Mouse (Mus musculus) MEL (cell line): ENCODE data around the gene Btaf1. TPM values are rescaled to one million over a fixed set of nuclear protein-coding genes. Genes with fewer than 3 reads are reported as not detected.

Experiments
- DNase-seq: peaks from one replicate; pipeline ENCODE4 v3.0.0; 2011; ENCODE audit warnings: low read depth, low spot score
- H3K27ac ChIP-seq: 2 replicates; pipeline ENCODE4 v1.5.1; 2012; ENCODE audit warnings: low read depth, mild to moderate bottlenecking, control low read depth, low read length, moderate library complexity; ENCODE audit not compliant: control insufficient read depth
- H3K27me3 ChIP-seq, 2 experiments: fragments of 150-350 bp in 1 of 2; sonication (generic) in 1 of 2; 2 replicates each; pipeline ENCODE4 v1.6.1; 2012; ENCODE audit warnings: low read length in 2 of 2, mild to moderate bottlenecking in 2 of 2, improper control_type of control experiment in 1 of 2, moderate library complexity in 1 of 2; ENCODE audit not compliant: insufficient read depth in 2 of 2, control insufficient read depth in 1 of 2
- H3K36me3 ChIP-seq, 2 experiments: 2 replicates each; pipeline ENCODE4 v1.6.1; 2012 to 2014; ENCODE audit warnings: low read length in 2 of 2, improper control_type of control experiment in 1 of 2, inconsistent platforms in 1 of 2, mild to moderate bottlenecking in 1 of 2; ENCODE audit not compliant: insufficient read depth in 2 of 2, control insufficient read depth in 1 of 2
- H3K4me1 ChIP-seq, 2 experiments: fragments of 150-350 bp in 1 of 2; sonication (generic) in 1 of 2; 2 replicates each; pipeline ENCODE4 v1.6.1; 2012; ENCODE audit warnings: low read length in 2 of 2, improper control_type of control experiment in 1 of 2, mild to moderate bottlenecking in 1 of 2; ENCODE audit not compliant: insufficient read depth in 2 of 2, control insufficient read depth in 1 of 2
- H3K4me3 ChIP-seq, 2 experiments: fragments of 150-350 bp in 1 of 2; sonication (generic) in 1 of 2; 2 replicates each; pipeline ENCODE4 v1.5.1; 2012; ENCODE audit warnings: low read depth in 2 of 2, low read length in 2 of 2, mild to moderate bottlenecking in 2 of 2, moderate library complexity in 2 of 2, control low read depth in 1 of 2, improper control_type of control experiment in 1 of 2; ENCODE audit not compliant: control insufficient read depth in 1 of 2, insufficient read depth in 1 of 2
- H3K79me2 ChIP-seq: 2 replicates; pipeline ENCODE4 v1.6.1; 2012; ENCODE audit warnings: mild to moderate bottlenecking, low read length, moderate library complexity; ENCODE audit not compliant: control insufficient read depth, poor library complexity, insufficient read depth
- H3K9ac ChIP-seq: 2 replicates; pipeline ENCODE4 v1.6.1; 2012; ENCODE audit warnings: low read depth, mild to moderate bottlenecking, control low read depth, low read length, moderate library complexity; ENCODE audit not compliant: control insufficient read depth, poor library complexity, severe bottlenecking
- H3K9me3 ChIP-seq: fragments of 150-350 bp; sonication (generic); replicated peaks from 2 replicates; pipeline ENCODE4 v1.6.1; 2012; ENCODE audit warnings: mild to moderate bottlenecking, low read length, improper control_type of control experiment, moderate library complexity; ENCODE audit not compliant: insufficient read depth
- CTCF ChIP-seq, 3 experiments: IDR thresholded peaks in 2 of 3; conservative IDR thresholded peaks in 1 of 3; 2 replicates each; pipeline ENCODE4 v1.5.1; 2011 to 2012; ENCODE audit warnings: low read length in 3 of 3, low read depth in 2 of 3, mild to moderate bottlenecking in 2 of 3, improper control_type of control experiment in 1 of 3, inconsistent platforms in 1 of 3, mixed read lengths in 1 of 3, moderate library complexity in 1 of 3; ENCODE audit not compliant: control insufficient read depth in 1 of 3, insufficient read depth in 1 of 3, poor library complexity in 1 of 3, severe bottlenecking in 1 of 3
- ELF1 ChIP-seq: IDR thresholded peaks from 2 replicates; pipeline ENCODE4 v1.6.1; 2014; ENCODE audit warnings: low read depth, mild to moderate bottlenecking, inconsistent platforms, low read length, improper control_type of control experiment, moderate library complexity
- EP300 ChIP-seq, 2 experiments: IDR thresholded peaks; 2 replicates each; pipeline ENCODE4 v1.6.1; 2011; ENCODE audit warnings: improper control_type of control experiment in 2 of 2, low read length in 2 of 2, low read depth in 1 of 2, mild to moderate bottlenecking in 1 of 2
- MAFK ChIP-seq: IDR thresholded peaks from 2 replicates; pipeline ENCODE4 v1.6.1; 2011; ENCODE audit warnings: low read depth, mild to moderate bottlenecking, low read length, improper control_type of control experiment, borderline replicate concordance
- MAZ ChIP-seq: IDR thresholded peaks from 2 replicates; pipeline ENCODE4 v1.6.1; 2012; ENCODE audit warnings: low read depth, mild to moderate bottlenecking, inconsistent platforms, low read length, improper control_type of control experiment
- MEF2A ChIP-seq: IDR thresholded peaks from 2 replicates; pipeline ENCODE4 v1.6.1; 2014; ENCODE audit warnings: low read depth, mild to moderate bottlenecking, inconsistent platforms, low read length, improper control_type of control experiment; ENCODE audit not compliant: poor library complexity, insufficient replicate concordance, severe bottlenecking; ENCODE audit errors: extremely low read depth
- MYB ChIP-seq: IDR thresholded peaks from 2 replicates; pipeline ENCODE4 v1.6.1; 2011; ENCODE audit warnings: mild to moderate bottlenecking, low read depth, low read length, improper control_type of control experiment
- NRF1 ChIP-seq: IDR thresholded peaks from 2 replicates; pipeline ENCODE4 v1.6.1; 2014; ENCODE audit warnings: low read depth, mild to moderate bottlenecking, inconsistent platforms, low read length, improper control_type of control experiment, moderate library complexity; ENCODE audit not compliant: poor library complexity, insufficient read depth, severe bottlenecking
- POLR2AphosphoS2 ChIP-seq: IDR thresholded peaks from 2 replicates; pipeline ENCODE4 v1.6.1; 2011; ENCODE audit warnings: low read length, improper control_type of control experiment
- RAD21 ChIP-seq: IDR thresholded peaks from 2 replicates; pipeline ENCODE4 v1.6.1; 2011; ENCODE audit warnings: mild to moderate bottlenecking, low read depth, low read length, improper control_type of control experiment
- TBP ChIP-seq: IDR thresholded peaks from 2 replicates; pipeline ENCODE4 v1.8.0; 2011; ENCODE audit warnings: low read depth, low read length, improper control_type of control experiment
- TCF12 ChIP-seq: IDR thresholded peaks from 2 replicates; pipeline ENCODE4 v1.6.1; 2014; ENCODE audit warnings: low read depth, mild to moderate bottlenecking, inconsistent platforms, low read length, improper control_type of control experiment, moderate library complexity
- UBTF ChIP-seq: IDR thresholded peaks from 2 replicates; pipeline ENCODE4 v1.6.1; 2012; ENCODE audit warnings: low read depth, mild to moderate bottlenecking, inconsistent platforms, low read length, improper control_type of control experiment, moderate library complexity, borderline replicate concordance; ENCODE audit not compliant: insufficient read depth
- USF2 ChIP-seq, 2 experiments: IDR thresholded peaks; 2 replicates each; pipeline ENCODE4 v1.6.1; 2011 to 2012; ENCODE audit warnings: improper control_type of control experiment in 2 of 2, low read length in 2 of 2, borderline replicate concordance in 1 of 2, inconsistent platforms in 1 of 2, low read depth in 1 of 2, mild to moderate bottlenecking in 1 of 2; ENCODE audit not compliant: insufficient read depth in 1 of 2
- ZMIZ1 ChIP-seq: IDR thresholded peaks from 2 replicates; pipeline ENCODE4 v1.6.1; 2012; ENCODE audit warnings: low read depth, mild to moderate bottlenecking, inconsistent platforms, low read length, improper control_type of control experiment, moderate library complexity
- polyA plus RNA-seq, 2 experiments: library from polyadenylated mRNA; stranded (reverse) in 1 of 2; unstranded in 1 of 2; fragments of >175 nt in 1 of 2; fragments of >200 nt in 1 of 2; gene quantifications; 2 replicates each; pipeline versions ENCODE4 v1.2.1 to v1.2.4; 2012; ENCODE audit warnings: low replicate concordance in 2 of 2, low read depth in 1 of 2; ENCODE audit not compliant: insufficient read length in 2 of 2, insufficient read depth in 1 of 2, missing spikeins in 1 of 2
- total RNA-seq: library from RNA; depleted of rRNA; stranded (reverse); fragments of 300-350 nt; gene quantifications from 2 replicates; pipeline ENCODE4 v1.2.3, GENCODE M21; 2012

Btaf1 gene
- total and polyA plus RNA-seq, 3 experiments: 40.1 to 69.5 (median 46.1) TPM

- no peak for TF ChIP-seq POLR2AphosphoS2
- no peak for TF ChIP-seq CTCF (IDR thresholded peaks at IDR 0.05 in 2 of 3, conservative IDR thresholded peaks at IDR 0.05 in 1 of 3; ENCODE audit: control insufficient read depth in 1 of 3, insufficient read depth in 1 of 3, low read depth in 2 of 3, low read length in 3 of 3, poor library complexity in 1 of 3, severe bottlenecking in 1 of 3)
- TF ChIP-seq EP300 (IDR thresholded peaks at IDR 0.05; ENCODE audit: low read depth in 1 of 2, low read length in 2 of 2): no peak
- no peak for TF ChIP-seq TBP
- no peak for TF ChIP-seq MEF2A
- TF ChIP-seq UBTF: no peak
- no peak for TF ChIP-seq ELF1
- no peak for TF ChIP-seq MAZ
- no peak for TF ChIP-seq NRF1
- no peak for TF ChIP-seq RAD21
- no peak for TF ChIP-seq ZMIZ1
- no peak for TF ChIP-seq MYB
- no peak for TF ChIP-seq USF2 (IDR thresholded peaks at IDR 0.05; ENCODE audit: borderline replicate concordance in 1 of 2, insufficient read depth in 1 of 2, low read depth in 1 of 2, low read length in 2 of 2)
- TF ChIP-seq TCF12: no peak
These were observed 32.5 kb downstream of the Btaf1 start for GRCm38 (mm10) chr19:36958331-36958730.

GRCm38 (mm10) chr19:36961320-36961719, 35.4 kb downstream of the Btaf1 start:
- peaks cover 8 to 78% of the 10 kb centered on the region in 2 experiments for H3K36me3 ChIP-seq

More at GRCm38 (mm10) chr19:36958331-36958730, 32.5 kb downstream of the Btaf1 start:
- DNase-seq: no peak
- peaks cover 23 to 75% of the 10 kb centered on the region in 2 experiments for H3K36me3 ChIP-seq
- H3K27me3 ChIP-seq: no peaks in the 10 kb centered on the region
- H3K9ac ChIP-seq: no peak overlapping the region
- H3K4me1 ChIP-seq: peaks cover 4 to 16% of the 10 kb centered on the region in 2 experiments
- H3K9me3 ChIP-seq: no peaks in the 10 kb centered on the region
- H3K4me3 ChIP-seq: no peak overlapping the region
- no peak overlapping the region for H3K27ac ChIP-seq
- peaks cover 9% of the 10 kb centered on the region; the same call in 1 of the 2 replicates for H3K79me2 ChIP-seq

More at GRCm38 (mm10) chr19:36961320-36961719, 35.4 kb downstream of the Btaf1 start:
- Histone ChIP-seq H3K9me3 (no peaks in the 10 kb centered on the region), H3K27ac (no peak overlapping the region), H3K27me3 (no peaks in the 10 kb centered on the region), H3K9ac (no peak overlapping the region), H3K4me3 (no peak overlapping the region), H3K79me2 (0 out of 2 replicates have a peak, but pooled peaks cover 2% of the 10 kb centered on the region), H3K4me1 (peaks cover 0 to 5% of the 10 kb centered on the region in 2 experiments; a peak in 1 of 4 replicates)
- TF ChIP-seq MEF2A (no peak), MAFK (peak; percentile 67; the same call in 1 of the 2 replicates)
- DNase-seq: no peak
